Mouse (Mus musculus) heart, postnatal 36 days (tissue): Measurements from ENCODE around the gene Chst5. TPM values are rescaled to one million over a fixed set of nuclear protein-coding genes. Genes with fewer than 3 reads are reported as not detected.

ENCODE experiments used
- DNase-seq, 2 experiments: peaks; one replicate each; pipeline ENCODE4 v3.0.0; 2021 to 2022
- intact Hi-C: fragments of 180-260 bp; cut with DNase I; formaldehyde crosslinking; loops from one replicate; pipeline ENCODE4 v1.15.1; 2025
- total RNA-seq, 2 experiments: library from RNA; stranded (reverse); gene quantifications; 2 replicates each; pipeline ENCODE4 v1.2.3; 2021

Gene Chst5
- total RNA-seq, 2 experiments from 2014 or later = not detected

DNA sequence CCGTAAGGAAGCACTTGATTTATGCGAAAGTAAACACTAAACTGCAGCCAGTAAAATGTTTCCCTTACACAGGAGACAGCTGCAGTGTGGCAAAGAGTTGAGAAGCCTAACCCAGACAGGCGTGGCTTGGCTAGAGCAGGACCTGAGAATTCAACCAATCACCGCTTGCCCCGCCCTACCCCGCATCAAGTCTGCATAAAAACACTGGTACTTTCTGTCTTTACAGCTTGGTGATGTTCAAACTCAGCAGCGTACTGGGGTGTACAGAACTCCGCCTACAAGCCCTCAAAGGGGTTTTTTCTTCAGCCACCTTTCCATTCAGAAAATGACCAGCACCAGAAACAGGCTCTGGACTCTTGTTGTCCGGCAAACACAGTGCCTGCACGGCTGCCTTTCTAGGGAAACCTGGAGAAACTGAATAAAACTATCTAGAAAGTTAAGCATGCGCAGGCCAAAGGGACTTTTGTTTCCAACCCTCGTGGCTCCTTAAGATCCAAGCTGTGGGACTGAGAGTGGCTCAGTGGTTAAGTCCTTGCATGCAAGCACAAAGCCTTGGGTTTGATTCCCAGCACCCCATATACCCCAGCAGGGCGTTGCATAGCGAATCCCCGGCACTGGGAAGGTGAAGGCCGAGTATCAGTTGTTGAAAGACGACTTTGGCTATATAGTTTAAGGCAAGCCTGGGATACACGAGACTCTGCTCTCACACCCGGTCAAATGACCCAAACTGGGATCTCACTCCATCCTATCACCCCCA, 22.5 kb upstream of the Chst5 start:
- intact Hi-C loops = loop anchor here (2.0 kb wide), 1 partner anchor 56 kb away; the partner anchor contains the start of gene Tmem170
- DNase-seq = peak; percentile 54 to 61

DNA sequence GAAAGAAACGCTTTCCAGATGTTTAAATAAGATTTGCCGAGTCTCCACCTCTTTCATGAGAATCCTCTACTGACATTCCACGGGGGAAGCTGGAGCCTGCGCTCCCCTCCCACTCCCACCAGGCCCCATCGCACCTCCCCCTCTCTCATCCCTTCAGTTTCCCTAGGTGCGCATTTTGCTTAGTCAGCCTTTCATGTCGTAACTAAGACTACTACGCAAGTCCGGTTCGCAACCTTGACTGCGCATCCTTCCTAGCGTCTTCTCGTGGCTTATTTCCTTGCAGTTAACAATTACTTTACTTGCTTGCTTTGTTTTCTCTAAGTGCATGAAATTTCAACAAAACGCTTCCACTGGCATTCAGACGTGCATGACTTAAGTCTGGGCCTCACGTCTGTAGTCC, 21.5 kb upstream of the Chst5 start:
- no peak for DNase-seq
- intact Hi-C loops = loop anchor here (2.0 kb wide), 1 partner anchor 55 kb away; the partner anchor contains the start of gene Tmem170

DNA sequence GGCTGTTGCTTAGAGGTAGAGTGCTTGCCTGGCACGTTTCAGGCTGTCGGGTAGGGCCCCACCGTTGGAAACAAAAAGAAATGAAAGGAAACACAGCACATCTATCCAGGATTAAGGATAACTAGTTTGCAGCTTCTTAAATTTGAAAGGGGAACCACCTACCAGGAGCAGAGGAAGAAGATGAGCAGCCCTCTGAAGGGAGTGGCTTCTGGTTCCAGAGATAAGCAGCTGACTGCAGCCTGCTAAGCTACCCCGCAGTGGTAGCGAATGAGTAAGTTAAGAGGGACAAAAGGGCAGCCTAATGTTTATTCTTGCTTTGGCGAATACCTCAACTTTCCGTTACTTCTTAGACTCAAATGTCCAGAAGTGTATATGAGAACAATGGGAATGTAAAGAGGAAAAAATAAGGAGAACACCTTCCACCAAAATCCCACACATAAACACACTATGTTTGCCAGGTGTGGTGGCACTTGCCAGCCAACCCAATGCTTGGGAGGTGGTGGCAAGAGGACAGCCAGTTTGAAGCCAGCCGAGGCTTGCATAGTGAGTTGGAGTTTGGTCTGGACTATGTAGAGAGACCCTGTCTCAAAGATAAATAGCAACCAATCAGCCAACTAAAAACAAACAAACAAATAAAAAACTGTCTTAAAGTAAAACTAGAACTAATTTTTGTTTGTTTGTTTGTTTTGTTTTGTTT, 19.5 kb upstream of the Chst5 start:
- no peak for DNase-seq
- intact Hi-C loops = no loop called here

DNA sequence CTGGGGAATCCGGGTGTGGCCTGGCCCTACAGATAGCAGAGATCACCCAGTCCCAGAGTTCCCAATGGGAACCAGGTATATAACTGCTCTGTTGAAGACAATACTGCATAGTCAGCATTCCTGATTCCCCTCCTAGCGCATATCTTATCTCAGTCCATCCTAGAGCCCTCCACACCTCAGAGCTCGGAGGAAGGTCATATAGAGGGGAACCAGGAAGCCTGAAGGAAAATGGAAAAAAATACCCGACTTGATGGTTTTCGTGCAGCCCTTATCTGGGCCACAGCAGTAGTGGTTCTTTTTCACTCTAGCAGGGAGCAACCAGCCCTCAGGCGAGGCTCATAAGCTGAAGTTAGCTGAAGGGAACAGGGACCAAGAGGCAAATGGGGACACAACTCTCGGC, 14.7 kb upstream of the Chst5 start:
- intact Hi-C loops = loop anchor here (5.0 kb wide), 2 partner anchors 43 to 248 kb away; no protein-coding TSS in a partner anchor

DNA sequence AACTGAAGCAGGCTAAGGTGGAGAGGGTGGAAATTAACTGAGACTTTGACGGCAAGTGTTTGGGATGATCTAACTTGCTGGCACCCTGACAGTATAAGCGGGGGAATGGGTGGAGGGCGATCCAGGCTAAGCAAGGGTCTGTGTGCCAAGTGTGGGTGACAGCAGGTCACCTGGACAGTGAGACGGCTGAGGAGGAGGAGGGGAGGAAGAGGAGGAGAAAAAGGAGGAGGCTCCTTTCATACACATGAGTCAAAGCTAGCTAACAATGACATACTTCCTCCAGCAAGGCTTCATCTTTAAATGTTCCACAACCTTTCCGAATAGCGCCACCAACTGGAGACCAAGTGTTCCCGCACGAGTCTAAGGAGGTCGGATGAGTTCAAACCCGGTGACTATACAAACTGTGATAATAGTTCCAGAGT, 13.1 kb upstream of the Chst5 start:
- intact Hi-C loops = loop anchor here (5.0 kb wide), 2 partner anchors 41 to 246 kb away; no protein-coding TSS in a partner anchor

More for the DNA sequence above, 14.7 kb upstream of the Chst5 start:
- DNase-seq = no peak

DNA sequence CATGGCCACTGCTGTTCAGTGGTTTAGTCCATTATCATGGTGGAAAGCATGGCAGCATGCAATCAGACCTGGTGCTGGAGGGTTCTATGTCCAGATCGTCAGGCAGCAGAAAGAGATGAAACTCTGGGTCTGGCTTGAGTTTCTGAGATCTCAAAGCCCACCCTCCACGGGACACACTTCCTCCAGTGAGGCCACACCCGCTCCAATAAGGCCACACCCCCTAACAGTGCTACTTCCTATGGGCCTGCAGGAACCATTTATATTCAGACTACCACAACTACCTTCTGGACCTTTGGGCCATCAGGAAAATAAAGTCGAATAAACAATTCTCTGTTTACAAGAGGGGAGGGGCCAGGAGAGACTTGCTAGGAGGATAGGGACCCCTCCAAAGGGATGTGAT, 10.7 kb upstream of the Chst5 start:
- intact Hi-C loops = loop anchor here (5.0 kb wide), 2 partner anchors 39 to 244 kb away; no protein-coding TSS in a partner anchor
- DNase-seq = no peak

More for the DNA sequence above, 13.1 kb upstream of the Chst5 start:
- DNase-seq = peak; percentile 52 to 57

DNA sequence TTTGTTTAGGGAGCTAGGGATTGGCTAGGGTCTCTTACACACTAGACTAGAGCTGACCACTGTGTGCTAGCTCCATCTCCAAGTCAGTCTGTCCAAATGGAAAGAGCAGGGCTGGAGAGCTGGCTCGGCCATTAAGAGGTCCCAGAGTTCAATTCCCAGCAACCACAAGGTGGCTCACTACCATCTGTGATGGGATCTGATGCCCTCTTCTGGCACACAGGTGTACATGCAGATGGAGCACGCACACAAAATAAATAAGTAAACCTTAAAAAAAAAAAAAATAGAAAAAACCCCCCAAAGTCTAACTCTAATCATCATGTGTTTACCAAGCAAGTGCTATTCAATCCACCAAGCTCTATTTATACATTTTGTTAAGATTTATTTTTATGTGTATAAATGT, 9.4 kb upstream of the Chst5 start:
- intact Hi-C loops = loop anchor here (5.0 kb wide), 2 partner anchors 37 to 242 kb away; no protein-coding TSS in a partner anchor
- no peak for DNase-seq

DNA sequence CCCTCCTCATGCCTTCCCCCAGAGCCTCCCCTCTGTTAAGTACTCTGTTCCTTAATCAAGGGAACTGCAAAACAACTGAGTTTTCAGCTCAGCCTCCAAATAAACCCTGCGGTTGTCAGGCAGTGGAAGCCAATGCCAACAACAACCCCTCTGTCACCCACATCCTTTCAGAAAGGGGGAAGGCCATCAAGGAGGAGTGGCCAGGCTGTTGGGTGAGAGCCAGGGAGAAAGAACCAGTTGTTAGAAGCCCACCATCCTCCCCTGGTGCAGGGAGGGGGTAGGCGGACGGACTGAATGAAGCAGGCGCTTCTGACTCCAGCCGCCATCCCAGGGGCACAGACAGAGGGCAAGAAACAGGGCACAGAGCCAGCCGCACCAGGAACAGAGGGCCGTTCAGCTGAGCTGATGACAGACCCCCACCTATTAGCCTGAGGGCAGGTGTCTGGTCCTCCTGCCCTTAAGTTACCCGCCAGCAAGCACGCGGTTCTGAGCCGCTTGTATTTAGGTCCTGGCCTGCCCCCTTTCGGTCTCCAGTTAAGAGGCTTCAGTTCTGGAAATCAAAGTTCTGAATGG, 2.7 kb upstream of the Chst5 start:
- intact Hi-C loops = no loop called here
- no peak for DNase-seq

DNA sequence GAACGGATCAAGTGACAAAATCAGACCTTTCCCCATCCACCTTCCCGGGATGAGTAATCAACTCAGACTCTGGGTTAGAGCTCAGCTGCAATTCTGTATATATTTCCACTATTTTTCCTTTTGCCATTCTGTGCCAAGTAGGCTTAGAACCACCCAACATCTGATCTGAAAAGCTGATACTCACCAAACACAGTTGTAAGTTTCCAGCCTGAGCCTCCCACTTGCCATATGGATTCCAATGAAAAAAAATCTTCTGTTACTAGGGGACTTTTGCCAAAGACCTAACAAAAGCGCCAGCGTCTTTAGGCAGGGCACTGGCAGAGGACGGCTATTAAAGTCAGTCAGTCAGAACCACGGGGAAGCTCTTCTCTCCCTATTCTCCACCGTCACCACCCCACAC, 1.3 kb upstream of the Chst5 start:
- intact Hi-C loops = no loop called here
- no peak for DNase-seq

DNA sequence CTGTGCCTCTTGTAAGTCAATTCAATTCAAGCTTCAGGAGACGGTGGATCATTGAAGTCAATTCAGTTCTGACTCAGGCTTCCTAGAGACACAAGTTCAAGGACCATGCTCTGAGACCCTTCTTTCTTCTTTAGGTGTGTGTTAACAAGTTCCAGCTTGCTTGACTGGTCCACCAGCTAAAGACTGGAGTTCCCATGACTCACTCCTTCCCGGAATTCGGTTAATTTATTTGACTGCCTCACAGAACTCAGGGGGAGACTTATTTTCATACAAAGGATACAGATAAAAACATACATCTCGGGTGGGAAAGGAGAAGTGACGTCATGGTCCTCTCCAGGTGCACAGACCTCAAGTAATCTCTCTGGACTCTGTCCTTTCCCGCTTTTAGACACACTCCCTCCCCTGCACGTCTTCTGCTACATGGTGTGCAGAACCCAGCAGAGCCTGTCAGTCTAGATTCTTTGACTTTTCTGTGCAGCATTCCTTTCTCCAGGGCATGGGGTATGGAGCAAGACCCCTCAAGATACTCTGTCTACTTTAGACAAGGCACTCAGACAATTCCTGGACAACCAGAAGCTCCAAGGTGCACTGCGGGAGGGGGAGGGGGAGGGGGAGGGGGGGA, 4.6 kb downstream of the Chst5 start:
- intact Hi-C loops = no loop called here
- no peak for DNase-seq

DNA sequence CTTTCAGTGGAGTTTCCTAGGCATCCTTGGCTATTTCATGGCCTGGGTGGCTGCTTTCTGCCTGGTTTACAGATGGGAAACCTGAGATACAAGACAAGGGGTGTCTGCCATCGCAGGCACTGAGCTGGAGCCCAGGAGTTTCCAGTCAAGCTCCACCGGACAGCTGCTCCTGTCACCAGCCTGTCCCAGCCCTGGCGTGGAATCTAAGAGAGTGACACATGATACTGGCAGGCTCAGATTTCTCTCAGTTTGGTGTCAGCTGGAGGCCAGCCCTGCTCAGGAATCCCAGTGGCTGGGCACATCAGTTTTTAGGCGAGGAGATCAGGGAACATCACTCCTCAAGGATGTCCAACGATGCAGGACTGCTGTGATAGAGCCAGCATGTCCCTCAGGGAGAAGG, 8.2 kb downstream of the Chst5 start:
- DNase-seq = peak; percentile 11
- intact Hi-C loops = no loop called here

DNA sequence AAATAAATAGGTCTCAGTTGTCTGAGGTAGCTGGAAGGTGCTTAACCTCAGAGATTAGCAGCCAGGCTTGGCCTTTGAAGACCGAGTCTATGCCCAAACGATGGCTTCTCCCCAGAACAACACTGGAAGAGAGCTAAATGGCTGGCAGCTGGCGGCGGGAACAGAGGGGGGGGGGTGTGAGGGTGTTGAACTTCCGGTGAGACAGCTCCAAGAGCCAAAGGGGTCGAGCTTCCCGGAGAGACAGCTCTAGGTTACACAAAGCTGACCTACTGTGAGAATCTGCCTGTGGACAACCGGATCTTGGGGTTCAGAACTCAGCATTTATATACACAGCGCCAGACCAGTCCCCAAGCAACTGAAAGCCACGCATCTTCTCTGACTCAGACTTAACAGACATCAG, 11.7 kb downstream of the Chst5 start:
- no peak for DNase-seq
- intact Hi-C loops = no loop called here

DNA sequence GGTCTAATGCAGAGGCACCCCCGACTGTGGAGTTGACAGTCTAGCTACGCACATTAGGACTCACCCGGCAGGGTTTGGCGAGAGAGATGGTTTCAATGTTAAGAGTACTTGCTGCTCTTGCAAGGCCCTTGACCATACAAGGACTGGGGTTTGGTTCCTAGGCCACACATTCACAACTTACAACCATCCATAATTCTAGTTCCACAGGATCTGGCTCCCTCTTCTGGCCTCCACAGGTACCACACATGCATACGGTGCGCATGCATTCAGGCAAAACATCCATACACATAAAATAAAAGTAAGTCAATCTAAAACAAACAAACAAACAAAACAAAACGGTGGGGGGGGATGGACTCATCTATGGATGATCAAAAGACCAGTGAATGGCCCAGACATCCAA, 15.3 kb downstream of the Chst5 start:
- DNase-seq = no peak
- intact Hi-C loops = no loop called here

DNA sequence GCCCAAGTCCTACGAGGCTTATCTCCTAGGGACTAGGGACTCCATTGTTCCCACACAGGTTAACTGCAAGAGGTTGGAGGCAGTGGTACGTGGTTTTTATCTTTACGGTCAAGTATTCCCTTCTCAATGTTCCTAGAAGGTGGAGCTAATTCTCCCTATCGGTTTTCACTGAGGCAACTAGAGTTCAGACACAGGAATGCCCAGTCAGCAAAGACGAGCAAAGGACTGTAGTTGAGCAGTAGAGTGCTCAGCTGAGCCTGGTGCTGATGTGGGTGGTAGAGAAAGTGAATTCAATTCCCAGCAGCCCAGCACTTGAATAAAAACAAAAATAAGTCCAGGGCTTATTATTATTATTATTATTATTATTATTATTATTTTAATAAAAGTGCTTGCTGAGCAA, 17.6 kb downstream of the Chst5 start:
- intact Hi-C loops = no loop called here

DNA sequence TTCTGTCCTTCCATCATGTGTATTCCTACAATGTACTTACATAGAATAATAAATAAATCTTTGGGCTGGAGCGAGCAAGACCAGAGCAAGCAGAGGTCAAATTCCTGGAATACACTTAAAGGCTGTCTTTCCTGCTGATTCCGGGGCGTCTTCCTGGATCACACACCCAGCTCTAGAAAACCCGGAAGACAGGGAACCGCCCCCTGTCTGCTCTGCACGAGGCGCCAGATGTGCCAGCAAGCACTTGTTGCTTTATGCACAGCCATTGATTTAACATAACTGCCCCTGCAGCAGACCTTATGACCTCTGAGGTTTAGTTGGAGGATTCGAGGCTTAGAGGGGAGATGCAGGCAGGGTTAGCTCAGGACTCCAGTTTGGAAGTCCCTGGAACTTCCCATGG, 18.3 kb downstream of the Chst5 start:
- no peak for DNase-seq
- intact Hi-C loops = no loop called here

More for the DNA sequence above, 17.6 kb downstream of the Chst5 start:
- DNase-seq = no peak

DNA sequence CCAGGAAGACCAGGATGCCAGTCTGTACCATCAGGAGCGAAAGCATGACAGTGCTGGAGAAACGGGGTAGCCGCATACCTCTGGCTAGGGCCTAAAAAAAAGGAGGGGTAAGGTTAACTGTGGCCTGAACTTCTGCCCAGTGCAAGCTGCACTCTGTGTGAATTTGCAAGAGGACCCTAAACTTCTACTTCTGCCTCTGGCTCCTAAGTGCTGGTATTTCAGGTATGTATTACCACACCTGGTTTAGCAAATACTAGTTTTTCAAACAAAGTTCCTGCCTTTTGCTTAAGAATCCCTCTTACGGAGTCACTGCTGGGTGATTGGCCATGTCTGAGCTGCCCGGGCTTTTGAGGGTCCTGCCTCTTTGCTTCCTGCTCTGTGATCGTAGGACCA, 19.3 kb downstream of the Chst5 start:
- intact Hi-C loops = no loop called here
- no peak for DNase-seq

DNA sequence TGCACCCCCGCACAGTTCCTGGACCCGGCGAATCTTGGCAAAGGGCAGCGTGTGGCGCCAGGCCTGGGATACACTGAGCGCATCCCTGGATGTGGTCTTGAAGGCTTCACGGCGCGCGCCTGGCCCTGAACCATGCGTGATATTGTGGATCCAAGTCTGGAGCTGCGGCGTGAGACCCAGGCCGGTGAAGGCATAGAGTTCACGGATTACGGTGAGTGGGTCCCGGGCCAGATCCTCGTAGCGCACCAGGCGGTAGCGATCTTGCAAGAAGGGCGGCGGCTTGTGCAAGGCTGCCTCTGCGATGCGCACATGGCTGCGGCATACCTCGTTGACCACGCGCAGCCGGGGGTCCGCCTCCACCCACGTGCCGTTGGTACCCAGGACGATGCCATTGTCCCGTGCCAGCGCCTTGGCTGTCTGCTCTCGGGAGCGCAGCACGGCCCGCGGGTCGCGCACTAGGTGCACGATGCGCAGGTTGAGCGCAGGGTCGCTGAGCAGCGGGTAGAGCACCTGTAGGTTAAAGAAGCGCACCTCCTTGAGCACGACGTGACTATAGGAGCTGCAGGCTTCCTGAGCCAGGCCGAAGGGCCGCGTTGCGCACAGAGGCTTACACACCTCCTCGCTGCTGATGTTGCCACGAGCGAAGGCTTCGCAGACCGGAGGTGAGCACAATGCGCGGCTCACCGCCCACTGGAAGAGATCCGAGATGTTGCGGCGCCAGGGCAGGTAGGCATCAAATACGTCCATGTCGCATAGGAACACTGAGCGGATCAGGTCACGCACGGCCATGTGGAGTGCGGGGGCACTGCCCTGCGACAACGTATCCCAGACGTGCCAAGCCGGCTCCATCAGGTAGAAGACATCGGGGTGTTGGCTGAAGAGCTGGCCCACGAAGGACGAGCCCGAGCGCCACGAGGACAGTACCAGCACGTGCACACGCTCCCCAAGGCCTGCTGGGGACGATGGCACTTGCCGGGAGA, 20.0 kb downstream of the Chst5 start:
- intact Hi-C loops = no loop called here
- DNase-seq = no peak

DNA sequence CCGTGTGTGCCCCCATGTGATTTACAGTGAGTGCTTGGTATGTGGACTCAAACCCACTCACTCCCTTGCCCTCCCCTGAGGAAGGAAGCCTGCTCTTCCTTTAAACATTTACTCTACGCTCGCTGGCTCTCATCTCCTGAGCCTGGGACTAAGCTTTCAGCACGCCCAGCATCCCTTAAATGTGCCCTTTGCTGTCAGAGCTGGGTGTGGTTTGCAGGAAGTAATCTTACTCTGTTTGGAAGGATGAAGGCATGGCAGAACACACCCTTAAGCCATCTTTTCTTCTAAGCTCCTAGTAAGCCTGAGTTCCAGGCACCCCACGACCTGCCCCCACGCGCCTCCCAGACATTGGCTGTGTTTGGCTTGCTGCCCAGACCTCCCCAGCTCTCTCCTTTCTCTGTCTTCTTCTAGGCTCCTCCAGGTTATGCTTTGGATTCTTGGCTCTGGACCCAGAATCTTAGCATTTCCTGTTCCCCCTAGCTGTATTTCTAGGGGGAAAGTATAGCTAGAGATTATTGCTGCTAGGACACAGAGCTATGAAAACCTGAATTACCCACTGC, 22.1 kb downstream of the Chst5 start:
- no peak for DNase-seq
- intact Hi-C loops = no loop called here

DNA sequence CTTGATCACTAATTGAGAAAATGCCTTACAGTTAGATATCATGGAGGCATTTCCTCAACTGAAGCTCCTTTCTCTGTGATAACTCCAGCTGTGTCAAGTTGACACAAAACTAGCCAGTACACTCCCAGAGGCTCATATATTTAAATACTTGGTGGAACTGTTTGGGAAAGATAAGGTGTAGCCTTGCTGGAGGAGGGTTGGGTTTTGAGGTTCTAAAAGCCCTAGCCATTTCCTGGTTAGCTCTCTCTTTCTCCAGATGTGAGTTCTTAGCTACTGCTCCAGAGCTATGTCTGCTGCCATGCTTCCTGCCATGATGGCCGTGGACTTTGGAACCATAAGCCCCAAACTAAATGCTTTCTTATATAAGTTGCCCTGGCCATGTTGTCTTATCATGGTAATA, 22.8 kb downstream of the Chst5 start:
- intact Hi-C loops = no loop called here

More for the DNA sequence above, 22.8 kb downstream of the Chst5 start:
- no peak for DNase-seq
